Mouse (Mus musculus) layer of hippocampus, postnatal 10 days (tissue): ENCODE results near the gene Ssbp4. TPM values are rescaled to one million over a fixed set of nuclear protein-coding genes. Genes with fewer than 3 reads are reported as not detected.
"Not testable (repeated sequence)": the region's sequence is repeated elsewhere in the genome, so short reads cannot be mapped to it uniquely, and the experiment has no call there.

Source experiments
- DNase-seq, 2 experiments: peaks; one replicate each; pipeline ENCODE4 v3.0.0; 2021; ENCODE audit warnings: low spot score in 2 of 2
- total RNA-seq, 2 experiments: library from RNA; stranded (reverse); gene quantifications; 2 replicates each; pipeline ENCODE4 v1.2.3; 2021

The Ssbp4 gene
- total RNA-seq, 2 experiments from 2014 or later = 225 to 240 TPM

DNA sequence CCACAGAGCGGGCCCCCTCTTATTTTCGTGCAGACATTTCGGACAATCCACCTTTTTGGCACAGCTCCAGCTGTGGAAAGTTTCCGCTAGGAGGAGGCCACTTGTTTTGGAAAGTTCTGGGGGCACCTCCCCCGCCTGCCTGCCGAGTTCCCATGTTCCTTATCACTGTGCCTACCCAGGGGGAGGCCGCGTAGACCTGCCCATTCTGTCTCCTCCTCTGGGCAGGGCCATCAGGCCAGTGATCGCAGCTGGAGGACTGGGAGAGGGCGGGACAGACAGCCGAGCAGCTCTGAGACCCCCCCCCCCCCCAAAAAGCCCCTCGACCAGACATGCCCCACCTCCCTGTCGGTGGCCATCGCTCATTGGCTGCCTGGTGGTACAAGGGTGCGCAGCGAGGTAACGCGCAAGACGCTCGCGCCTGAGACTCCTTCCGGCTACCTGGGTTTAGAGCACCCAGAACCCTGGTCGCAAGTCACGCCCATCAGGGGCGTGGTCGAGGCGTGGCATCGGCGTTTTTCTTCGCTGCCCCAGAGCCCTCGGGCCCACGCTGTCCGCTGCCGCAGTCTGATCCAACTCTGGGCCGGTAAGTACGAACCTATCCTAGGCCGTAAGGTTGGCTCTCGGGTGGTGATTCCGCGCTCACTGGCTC lies 14.6 kb downstream of the Ssbp4 start, which contains the start of gene Isyna1:
Gene Isyna1, plus strand, starts transcription at position 413 of the 649 bp plus-strand sequence.
- DNase-seq = peak; percentile 44 to 62

DNA sequence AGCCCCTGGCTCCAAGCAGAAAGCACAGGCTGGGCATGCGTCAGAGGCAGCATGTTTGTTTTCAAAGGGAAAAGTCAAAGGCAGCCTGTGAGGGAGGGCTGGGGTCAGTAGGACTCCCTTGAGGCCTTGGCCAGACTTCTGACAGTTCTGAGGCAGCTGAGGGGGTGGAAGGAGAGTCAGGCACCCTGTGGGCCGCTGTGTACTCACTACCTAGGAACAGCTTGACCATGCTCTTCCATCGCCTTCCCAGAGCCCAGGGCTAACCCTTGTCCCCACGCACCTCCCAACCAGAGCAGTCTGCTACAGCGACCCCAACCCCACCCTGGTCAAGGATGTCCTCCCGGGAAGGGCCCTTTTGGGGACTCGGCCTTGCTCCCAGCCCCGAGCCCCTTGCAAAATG lies 15.5 kb downstream of the Ssbp4 start:
- DNase-seq = no peak

DNA sequence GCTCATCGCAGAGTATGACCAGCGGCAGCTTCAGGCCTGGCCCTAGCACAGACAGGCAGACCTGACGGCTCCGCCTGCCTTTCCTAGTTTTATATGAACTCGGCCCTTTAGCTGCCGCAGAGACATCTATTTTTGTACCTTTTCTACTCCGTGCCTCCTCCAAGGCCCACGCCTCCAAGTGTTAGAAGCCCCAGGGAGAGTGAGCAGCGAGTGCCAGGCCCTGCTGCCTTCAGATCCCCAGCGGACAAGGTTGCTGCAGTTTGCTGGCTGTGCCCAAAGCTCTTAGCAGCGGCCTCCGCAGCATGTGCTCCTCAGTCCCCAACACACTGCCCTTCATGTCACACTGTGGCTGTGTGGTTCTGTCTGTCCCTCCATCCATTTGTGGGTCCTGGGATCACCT lies 17.1 kb downstream of the Ssbp4 start:
- no peak for DNase-seq

DNA sequence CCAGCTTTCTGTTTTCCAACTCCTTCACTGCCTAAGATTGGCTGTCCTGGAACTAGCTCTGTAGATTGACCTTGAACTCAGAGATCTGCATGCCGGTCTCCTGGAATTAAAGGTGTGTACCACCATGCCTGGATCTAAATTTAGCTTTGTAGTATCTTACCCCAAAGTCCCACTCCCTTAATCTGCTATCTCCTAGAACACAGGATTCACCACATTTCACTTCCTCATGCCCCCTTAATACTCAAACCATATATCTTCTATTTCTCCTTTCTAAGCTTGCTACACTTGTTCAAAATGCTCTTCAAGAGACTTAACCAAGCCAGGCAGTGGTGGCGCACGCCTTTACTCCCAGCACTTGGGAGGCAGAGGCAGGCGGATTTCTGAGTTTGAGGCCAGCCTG lies 20.7 kb downstream of the Ssbp4 start:
- not testable (repeated sequence) for DNase-seq

DNA sequence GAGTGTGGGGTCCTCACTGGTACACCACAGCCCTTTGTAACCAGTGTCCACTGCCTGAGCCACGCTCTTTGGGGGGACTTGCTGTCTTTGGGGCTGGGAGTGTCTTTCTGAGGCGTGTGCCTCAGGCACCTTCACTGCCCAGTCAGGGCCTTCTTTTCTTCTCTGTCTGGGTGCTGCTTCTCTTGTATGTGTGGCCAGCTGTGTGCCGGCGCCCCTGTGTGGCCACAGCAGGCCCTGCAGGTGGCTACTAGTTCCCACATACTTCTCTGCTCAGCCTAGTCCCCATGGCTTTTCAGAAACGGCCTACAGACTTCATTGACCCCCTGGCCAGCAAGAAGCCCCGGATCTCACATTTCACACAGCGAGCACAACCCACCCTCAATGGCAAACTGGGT lies 23.4 kb downstream of the Ssbp4 start:
- peak; percentile 60 to 74 for DNase-seq

DNA sequence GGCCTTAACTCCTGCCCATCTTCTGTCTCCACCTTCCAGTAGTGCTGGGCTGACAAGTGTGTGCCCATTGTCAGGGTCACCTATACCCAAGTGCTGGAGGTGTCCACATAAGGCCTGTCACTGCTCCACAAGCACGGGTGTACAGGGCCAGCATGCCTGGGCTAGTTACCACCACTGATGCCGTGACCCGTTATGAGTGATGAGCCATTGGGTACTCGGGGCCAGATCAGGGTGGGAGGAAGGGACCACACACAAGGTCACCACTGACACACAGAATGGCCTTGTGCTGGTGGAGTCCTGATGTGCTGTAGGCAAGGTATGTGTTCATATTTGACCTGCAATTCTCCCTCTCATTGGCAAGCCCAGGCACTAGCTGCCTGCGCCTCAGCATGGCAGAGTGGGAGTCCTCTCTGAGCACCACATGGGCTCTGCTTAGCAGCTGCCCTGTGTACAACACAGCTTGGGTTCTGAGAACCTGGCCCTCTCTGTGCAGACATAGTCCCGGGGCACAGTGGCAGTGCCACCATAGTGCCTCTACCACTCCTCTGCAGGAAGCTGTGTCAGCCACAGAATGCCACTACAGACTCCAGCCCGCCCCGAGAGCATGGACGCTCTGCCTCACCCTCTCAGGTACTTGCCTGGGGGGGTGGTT lies 23.9 kb downstream of the Ssbp4 start:
- DNase-seq = no peak

DNA sequence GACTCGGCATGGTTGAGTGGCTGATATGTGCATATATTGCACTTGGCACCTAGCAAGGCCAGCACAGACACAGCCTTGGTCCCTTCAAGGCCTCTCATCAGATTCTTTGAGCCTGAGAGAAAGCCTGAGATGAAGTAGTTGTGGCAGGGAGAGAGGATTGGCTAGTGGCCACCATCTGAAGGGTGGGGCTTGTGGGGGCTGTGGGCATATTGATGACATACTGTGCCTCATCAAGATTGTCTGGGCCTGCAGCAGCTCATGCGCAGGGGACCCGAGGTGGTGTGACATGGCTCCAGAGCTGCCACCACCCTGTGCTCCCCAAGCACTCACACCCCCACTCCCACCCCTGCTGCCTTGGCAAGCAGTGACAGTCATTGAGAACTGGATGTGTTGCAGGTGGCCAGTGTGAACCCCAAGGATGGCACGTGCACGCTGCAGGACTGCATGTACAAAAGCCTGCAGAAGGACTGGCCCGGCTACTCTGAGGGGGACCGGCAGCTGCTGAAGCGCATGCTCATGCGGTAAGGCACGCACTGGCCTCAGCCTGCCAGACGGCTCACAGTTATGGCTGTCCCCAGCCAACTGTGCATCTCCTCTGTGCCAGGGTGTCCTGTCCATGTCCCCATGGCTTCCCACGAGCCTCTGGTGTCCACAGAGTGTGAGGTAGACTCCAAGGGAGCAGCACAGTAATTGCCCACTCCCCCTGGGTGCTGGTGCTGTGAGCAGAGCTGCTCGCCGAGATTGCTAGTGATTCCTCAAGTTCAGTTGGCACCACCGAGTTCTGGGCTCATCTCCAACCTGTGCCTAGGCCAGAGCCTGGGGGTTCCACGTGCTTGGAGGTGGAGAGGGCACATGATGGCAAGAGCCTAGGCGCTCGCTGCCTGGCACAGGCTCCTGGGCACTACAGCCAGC lies 24.9 kb downstream of the Ssbp4 start:
- DNase-seq = peak; percentile 73 to 78

DNA sequence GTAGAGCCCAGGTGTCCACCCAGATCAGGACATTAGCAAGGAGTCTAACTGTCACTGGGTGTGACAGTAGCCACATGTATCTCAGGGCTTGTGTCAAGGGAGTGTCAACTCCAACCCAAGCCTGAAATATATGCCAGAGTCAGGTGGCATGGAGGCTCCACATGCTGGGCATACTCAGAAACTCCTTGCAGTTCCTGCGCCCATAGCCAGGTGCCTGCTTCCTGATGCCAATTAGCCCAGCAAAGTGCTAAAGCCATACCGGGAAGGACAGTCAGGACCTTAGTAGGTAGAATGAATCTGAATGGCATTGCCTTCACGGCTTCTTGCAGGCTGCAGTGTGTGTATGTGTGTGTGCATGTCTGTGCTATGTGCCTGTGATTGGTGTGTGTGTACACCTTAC lies 31.5 kb downstream of the Ssbp4 start:
- DNase-seq = no peak

DNA sequence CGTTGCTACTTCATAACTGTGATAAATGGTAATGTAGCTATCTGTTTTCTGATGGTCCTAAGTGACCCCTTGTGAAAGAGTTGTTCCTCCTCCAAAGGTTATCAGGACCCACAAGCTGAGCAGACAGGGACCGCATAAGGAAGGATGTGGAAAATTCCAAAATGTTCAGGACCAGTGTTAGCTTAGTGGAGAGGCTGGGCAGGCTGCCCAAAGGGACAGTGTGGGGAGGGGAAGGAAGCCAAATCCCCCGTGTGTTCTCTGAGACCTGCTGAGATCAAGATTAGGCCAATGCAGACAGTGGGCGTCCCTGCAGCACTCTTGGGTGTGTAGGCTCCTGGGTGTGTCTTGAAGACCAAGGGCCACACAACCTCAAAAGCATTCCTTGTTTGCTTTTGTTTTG lies 33.8 kb downstream of the Ssbp4 start:
- no peak for DNase-seq

DNA sequence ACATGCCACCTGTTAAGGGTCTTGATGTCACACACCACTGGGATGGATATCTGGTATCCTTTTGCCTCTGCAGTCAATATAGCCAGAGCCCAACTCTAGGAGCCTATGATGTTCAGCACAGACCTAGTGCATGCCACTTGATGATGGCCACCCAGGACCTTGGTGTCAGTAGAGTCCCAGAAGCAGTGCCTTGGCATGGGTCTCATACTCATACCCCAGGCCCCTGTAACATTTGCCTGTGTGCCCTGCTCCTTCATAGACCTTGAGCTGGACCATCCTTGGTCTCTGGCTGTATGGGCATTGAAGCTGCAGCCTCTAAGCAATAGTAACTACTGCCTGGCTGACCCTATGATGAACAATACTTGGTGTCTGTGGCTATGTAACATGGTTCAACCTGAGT lies 34.4 kb downstream of the Ssbp4 start:
- no peak for DNase-seq

DNA sequence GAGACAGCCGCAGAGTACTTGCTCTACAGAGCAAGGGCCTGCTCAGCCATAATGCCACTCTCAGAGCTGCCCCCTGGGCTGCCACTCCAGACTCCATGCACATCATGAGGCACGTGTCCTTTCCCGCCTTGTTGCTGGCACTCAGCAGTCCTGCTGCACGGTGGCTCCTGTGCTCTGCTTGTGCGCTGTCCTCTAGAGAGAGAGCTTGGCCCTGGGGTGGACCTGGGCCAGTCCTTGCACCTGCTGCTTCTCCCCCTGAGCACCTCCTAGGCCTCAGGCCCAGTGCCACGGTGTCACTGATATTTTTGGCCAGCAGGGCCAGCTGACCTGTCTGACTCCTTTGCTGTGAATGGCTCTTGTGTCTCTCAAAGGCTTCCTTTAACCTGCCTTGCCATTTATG lies 37.7 kb downstream of the Ssbp4 start:
- DNase-seq = no peak

DNA sequence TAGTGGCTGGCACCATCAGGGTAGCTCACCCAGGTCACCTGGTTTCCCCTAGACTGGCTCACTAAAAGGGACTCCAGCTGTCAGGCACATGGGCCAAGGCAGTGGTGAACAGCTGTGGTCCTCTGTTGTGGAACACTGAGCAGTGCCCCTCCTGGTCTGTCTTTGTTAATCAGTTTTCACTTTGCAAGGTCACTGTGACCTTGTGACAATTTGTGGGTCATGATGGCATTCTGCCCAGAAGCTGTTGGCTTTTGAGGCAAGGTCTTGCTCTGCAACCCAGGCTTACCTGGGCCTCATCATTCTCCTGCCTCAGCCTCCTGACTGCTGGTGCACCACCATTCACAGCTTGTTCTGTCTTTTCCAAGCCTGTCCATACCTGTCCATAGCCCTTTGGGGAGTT lies 38.3 kb downstream of the Ssbp4 start:
- no peak for DNase-seq

DNA sequence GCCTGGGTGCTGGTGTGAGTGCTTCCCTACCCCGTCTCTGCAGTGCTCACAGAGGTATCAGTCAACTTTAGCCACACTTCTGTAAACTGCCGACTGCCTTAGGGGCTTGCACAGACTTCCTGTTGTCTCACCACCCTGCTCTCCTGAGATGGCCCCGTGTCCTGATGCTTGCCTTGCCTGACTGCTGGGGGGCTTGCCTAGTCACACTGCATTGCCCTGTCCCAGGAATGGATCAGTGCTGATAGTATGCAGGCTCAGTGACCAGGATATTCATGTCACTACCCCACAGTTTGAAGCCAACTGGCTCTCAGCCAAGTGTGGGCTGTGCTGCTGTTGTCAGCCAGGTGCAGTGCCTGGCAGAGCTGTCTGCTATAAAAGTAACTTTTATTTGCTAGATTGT lies 43.1 kb downstream of the Ssbp4 start:
- no peak for DNase-seq

DNA sequence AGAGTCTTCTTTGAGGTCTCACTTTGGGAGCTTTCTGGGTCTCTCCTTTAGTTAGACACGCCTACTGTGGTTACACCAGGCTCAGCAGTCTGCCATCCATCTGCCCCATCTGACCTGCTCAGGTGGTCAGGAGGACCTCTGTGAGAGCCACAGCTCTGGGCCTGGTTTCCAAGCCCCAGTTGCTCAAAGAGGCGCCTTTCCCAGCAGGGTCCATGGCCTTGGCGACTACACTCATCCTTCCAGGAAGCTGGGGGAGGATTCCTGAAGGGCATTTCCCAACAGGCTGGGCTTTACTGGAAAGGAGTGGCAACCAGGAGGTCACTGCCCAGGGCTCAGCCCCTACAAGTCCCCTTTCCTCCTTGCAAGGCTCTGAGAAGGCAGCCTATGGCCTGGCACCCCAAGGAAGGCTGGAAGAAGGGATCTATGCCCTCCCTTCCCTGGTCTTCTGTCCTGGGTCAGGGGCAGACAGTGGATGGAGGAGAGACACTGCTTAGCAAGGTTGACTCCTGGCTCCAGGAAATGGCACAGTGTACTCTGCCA lies 43.9 kb downstream of the Ssbp4 start:
- DNase-seq = no peak

DNA sequence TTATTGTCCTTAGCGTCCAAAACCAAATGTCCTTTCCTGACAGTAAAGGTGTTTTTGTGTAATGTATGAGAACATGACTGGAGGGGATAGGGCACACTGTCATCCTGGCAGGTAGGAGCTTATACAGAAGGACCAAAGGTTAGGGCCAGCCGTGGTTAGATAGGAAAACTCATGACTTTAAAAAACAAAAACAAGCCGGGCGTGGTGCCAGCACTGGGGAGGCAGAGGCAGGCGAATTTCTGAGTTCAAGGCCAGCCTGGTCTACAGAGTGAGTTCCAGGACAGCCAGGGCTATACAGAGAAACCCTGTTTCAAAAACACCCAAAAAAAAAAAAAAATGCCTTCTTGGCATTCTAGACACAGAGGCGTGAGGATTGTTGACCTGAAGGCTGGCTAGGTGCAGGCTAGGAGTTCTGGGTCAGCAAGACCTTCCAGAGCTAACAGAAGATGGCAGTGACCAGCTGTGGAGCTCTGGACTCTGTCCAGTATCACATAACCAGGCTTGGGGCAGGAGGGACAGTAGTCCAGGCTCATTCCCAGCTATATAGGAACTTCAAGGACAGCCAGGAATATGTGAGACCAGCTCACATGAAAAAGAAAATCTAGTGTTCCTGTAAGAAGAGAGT lies 44.8 kb downstream of the Ssbp4 start:
- no peak for DNase-seq

DNA sequence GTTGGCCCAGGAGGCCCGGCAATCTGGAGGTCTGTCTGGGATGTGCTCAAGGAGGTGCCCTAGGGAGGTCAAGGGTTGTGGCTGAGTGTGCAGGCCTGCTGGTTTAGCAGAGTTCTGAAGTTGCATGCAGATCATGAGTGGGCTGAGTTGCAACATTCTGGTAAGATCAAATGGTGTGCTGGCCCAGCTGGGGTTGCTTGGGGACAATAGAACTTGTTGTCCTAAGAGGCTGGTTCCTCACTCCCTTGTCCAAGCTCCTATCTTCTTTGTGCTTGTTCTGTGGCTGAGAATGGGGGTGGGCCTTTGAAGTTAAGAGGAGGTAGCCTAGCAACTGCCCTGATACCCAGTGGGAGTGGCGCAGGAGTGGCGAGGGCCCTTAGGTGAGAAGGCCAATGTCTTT lies 45.9 kb downstream of the Ssbp4 start:
- DNase-seq = no peak

DNA sequence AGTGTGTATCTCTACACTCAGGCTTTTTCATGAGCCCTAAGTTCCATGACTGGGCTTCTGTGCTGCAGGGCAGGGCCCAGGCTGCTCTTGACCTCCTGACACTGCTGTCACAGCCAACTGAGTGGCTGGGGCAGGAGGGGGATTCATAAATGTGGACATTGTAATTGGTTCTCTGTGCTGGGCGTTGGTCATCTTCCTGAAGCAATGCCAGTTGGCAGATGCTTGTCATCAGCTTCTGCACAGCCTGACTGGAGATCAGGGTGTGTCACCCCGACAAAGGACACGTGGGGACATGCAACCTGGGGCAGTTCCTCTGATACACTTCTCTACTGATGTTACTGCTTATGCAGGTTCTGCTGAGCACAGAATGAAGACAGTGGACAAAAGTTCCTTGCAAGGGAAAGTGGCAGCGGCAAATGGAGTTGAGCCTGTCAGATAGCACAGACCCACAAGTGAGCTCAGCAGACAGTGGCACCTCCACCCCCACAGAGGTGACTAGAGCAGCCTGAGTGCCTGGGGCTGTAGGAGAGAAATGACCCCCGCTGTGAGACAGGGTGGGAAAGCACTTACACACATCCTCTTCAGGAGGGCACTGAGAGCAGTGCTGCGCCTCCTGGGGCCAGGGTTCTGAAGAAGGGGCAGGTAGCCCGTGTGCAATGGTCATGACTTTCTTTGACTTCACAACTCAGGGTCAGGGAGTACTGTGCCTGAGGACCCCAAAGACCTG lies 46.7 kb downstream of the Ssbp4 start:
- no peak for DNase-seq

DNA sequence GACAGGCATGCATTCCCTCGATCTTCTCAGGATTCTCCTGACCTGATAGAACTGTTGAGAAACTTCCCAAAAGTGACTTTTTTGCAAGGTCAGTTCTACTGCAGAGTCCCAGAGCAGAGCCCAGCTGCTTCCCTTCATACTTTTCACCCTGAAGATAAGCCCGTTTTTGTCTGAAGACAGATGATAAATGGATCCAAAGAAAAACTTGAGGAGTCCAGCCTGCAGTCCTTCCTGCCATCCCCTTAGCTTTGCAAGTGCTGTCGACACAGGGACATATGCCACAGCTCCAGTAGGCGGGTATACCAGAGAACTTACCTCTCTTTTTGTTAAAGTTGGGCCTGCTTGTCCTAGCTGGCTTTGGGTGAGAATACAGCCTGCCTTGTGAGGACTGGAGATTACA lies 47.3 kb downstream of the Ssbp4 start:
- no peak for DNase-seq

DNA sequence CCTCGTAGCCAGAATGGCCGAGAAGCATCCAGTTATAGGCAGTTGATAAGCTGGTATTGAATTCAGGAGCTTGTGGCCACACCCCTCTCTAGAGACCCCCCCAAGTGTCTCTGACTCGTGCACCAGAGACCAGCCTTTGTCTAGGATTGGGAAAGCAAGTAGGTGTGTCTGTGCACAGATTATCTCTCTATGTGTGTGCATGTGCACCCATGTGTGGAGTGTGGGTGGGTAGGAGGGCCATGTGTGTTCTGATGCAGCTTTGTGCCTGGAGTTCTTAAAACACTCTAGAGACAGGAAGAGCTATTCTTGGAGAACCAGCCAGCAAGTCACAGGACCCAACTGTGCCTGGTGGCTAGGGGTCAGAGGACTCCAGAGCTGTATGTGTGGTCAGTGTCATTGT lies 48.1 kb downstream of the Ssbp4 start:
- DNase-seq = no peak

DNA sequence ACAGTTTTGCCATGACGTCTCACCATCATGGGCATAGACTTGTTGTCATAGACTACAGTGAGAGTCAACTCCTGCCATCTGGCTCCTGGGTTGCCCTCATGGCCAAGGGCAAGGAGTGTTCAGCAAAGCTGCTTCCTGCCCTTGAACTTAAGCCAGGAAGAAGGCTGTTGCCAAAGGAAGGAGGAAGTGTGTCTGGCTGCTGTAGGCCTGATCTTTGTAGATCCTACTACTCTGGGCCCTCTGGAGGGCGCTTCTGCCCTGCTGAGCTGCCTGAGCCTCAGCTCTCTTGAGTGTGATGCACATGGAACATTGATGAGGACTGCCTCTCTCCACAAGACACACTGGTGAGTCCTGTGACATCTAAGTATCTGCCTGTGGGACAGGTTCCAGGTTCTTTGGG lies 48.6 kb downstream of the Ssbp4 start:
- peak; percentile 36 to 60 for DNase-seq

DNA sequence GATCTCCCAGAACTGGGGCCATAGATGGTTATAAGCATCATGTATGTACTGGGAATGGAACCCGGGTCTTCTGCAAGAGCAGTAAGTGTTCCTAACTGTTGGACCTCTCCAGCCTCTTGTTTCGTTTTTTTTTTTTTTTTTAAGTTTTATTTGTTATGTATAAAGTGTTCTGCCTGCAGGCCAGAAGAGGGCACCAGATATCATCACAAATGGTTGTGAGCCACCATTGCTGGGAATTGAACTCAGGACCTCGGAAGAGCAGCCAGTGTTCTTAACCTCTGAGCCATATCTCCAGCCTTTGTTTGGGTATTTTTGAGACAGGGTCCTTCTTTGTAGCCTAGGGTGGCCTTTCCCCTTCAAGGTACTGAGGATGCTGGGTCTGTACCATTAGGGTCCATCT lies 49.7 kb downstream of the Ssbp4 start:
- DNase-seq = no peak
